Mouse (Mus musculus) kidney, adult 2 months (tissue): ENCODE data around the gene Acrv1.

ENCODE experiments used
- CTCF ChIP-seq: fragments of 200-500 bp; conservative IDR thresholded peaks from 2 replicates; pipeline ENCODE4 v1.5.1; 2011; ENCODE audit warnings: low read depth, mild to moderate bottlenecking, control low read depth, low read length, moderate library complexity, mixed read lengths; ENCODE audit not compliant: insufficient read depth, insufficient read length
- POLR2A ChIP-seq: fragments of 200-500 bp; IDR thresholded peaks from one replicate; pipeline ENCODE4 v1.6.1; 2011; ENCODE audit warnings: low read depth, low read length, control low read depth

- TF ChIP-seq POLR2A (no peak), CTCF (no peak)
Observed at GRCm38 (mm10) chr9:36705923-36706322, 12.9 kb downstream of the Acrv1 start.
